Mouse (Mus musculus) G1E (cell line): ENCODE results near the gene Dse.

Experiments used
- CTCF ChIP-seq: IDR thresholded peaks from 2 replicates; pipeline ENCODE4 v1.5.1; 2012; ENCODE audit warnings: low read depth, low read length, inconsistent platforms, mixed read lengths
- GATA1 ChIP-seq: IDR thresholded peaks from 2 replicates; pipeline ENCODE4 v1.6.1; 2012; ENCODE audit warnings: borderline replicate concordance, low read length, inconsistent platforms, mixed read lengths
- GATA2 ChIP-seq: IDR thresholded peaks from 2 replicates; pipeline ENCODE4 v1.6.1; 2012; ENCODE audit warnings: low read depth, low read length, inconsistent platforms, borderline replicate concordance
- POLR2AphosphoS5 ChIP-seq: IDR thresholded peaks from 2 replicates; pipeline ENCODE4 v1.6.1; 2012; ENCODE audit warnings: low read depth, low read length, inconsistent platforms; ENCODE audit not compliant: insufficient replicate concordance
- TAL1 ChIP-seq: conservative IDR thresholded peaks from 2 replicates; pipeline ENCODE4 v1.6.1; 2012; ENCODE audit warnings: low read depth, low read length, inconsistent platforms, mixed read lengths

- TF ChIP-seq CTCF (no peak), GATA1 (no peak), POLR2AphosphoS5 (no peak), TAL1 (no peak), GATA2 (no peak)
Observed at GRCm38 (mm10) chr10:34233931-34234745, 26.6 kb upstream of the Dse start.
